Mouse (Mus musculus) C2C12 (cell line): ENCODE data around the gene Shf.

Experiments used
- CEBPB ChIP-seq: IDR thresholded peaks from one replicate; pipeline ENCODE4 v1.6.1; 2011; ENCODE audit warnings: low read depth, mild to moderate bottlenecking, control low read depth, moderate library complexity
- CTCF ChIP-seq: IDR thresholded peaks from one replicate; pipeline ENCODE4 v1.5.1; 2011; ENCODE audit not compliant: control insufficient read depth, insufficient read depth, insufficient read length
- FOSL1 ChIP-seq: IDR thresholded peaks from one replicate; pipeline ENCODE4 v1.8.0; 2011; ENCODE audit warnings: mild to moderate bottlenecking, low read length; ENCODE audit not compliant: poor library complexity, insufficient read depth, severe bottlenecking
- MAX ChIP-seq: IDR thresholded peaks from one replicate; pipeline ENCODE4 v1.6.1; 2011; ENCODE audit warnings: mild to moderate bottlenecking, control low read depth
- MYOD1 ChIP-seq: IDR thresholded peaks from one replicate; pipeline ENCODE4 v1.6.1; 2011; ENCODE audit warnings: low read depth; ENCODE audit not compliant: control insufficient read depth, insufficient read length
- MYOG ChIP-seq: IDR thresholded peaks from one replicate; pipeline ENCODE4 v1.6.1; 2011; ENCODE audit not compliant: control insufficient read depth, insufficient read length; ENCODE audit errors: extremely low read depth
- USF1 ChIP-seq: IDR thresholded peaks from one replicate; pipeline ENCODE4 v1.6.1; 2011; ENCODE audit warnings: low read depth, mild to moderate bottlenecking, control low read depth, moderate library complexity

DNA sequence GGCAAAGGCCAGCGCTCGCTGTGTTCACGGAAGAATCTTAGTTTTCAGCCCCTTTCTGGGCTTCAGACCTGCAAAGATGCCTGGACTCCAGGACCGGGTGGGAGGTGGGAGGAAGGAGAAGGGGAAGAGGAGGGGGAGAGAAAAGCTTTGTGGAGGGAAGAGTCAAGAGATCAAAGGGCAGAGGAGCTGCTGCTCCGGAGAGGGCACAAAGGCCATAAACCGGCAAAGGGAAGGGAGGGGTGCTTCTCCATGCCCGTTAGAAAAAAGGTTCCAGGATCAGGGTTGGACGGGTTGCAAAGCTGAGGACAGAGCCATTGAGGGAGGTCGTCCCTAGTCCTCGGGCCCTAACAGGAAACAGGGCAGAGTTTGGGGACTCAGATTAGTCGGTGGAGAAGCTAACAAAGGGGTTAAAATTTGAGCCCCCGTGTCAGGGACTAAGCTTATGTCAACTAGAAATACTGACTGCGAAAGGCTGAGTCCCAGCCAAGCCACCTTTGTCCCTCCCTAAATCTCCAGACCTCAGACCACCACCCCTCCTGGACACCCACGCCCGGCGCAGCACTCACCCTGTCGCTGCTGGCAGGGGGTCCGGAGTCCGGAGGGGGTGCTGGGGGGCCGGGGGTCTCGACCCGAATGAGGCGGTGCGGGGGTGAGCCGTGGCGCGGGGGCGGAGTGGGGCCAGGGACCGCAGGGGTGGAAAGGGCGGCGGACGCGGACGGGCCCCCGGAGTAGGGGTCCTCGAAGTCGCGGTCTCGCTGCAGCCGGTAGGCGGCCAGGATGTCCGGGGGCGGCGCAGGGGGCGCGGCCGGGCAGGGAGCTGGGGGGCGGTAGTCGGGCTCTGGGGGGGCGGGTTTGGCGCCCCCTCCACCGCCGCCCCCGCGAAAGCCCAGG lies 636 bp downstream of the Shf start:
- TF ChIP-seq CTCF (no peak), USF1 (no peak), MYOG (no peak), FOSL1 (no peak), MAX (no peak), CEBPB (no peak), MYOD1 (no peak)
